Mouse (Mus musculus): Measurements from ENCODE around the gene Lrrc45. TPM values are rescaled to one million over a fixed set of nuclear protein-coding genes. Genes with fewer than 3 reads are reported as not detected.
A peak's percentile ranks its signal among the peaks of the same experiment; 100 is the strongest.

Lrrc45 gene
- polyA plus RNA-seq, 1 experiment from 2014 or later, result 23.2 TPM

- Histone ChIP-seq H3K9me3 (replicated peaks; ENCODE audit: control insufficient read depth, low read length) (no peaks in the 10 kb centered on the region), H3K27ac (ENCODE audit: low read depth, low read length) (no peak overlapping the region), H3K9ac (ENCODE audit: low read depth, low read length) (no peak overlapping the region), H3K4me1 (ENCODE audit: control insufficient read depth, insufficient read depth, low read length) (no peaks in the 10 kb centered on the region), H3K36me3 (ENCODE audit: control insufficient read depth, insufficient read depth, low read length) (peaks cover 13% of the 10 kb centered on the region; the same call in 1 of the 2 replicates), H3K4me2 (no peak overlapping the region), H3K4me3 (ENCODE audit: low read depth, low read length) (no peak overlapping the region), H3K27me3 (ENCODE audit: control insufficient read depth, insufficient read depth, low read length) (no peaks in the 10 kb centered on the region)
- 89% methylated on average over 5 of the region's 5 CpGs for WGBS (ENCODE audit: insufficient replicate concordance)
- no peak for ATAC-seq (replicated peaks; ENCODE audit: insufficient number of reproducible peaks, low FRiP score, low TSS enrichment)
Measured at GRCm38 (mm10) chr11:120682683-120683082, 31.0 kb upstream of the Lrrc45 start.

GRCm38 (mm10) chr11:120683536-120683935 lies 30.2 kb upstream of the Lrrc45 start:
- no peak overlapping the region for H3K4me3 ChIP-seq (ENCODE audit: low read depth, low read length)
- WGBS (ENCODE audit: insufficient replicate concordance), result 74% methylated on average over 3 of the region's 3 CpGs
- no peaks in the 10 kb centered on the region for H3K27me3 ChIP-seq (ENCODE audit: control insufficient read depth, insufficient read depth, low read length)
- ATAC-seq (replicated peaks; ENCODE audit: insufficient number of reproducible peaks, low FRiP score, low TSS enrichment), result no peak
- H3K36me3 ChIP-seq (ENCODE audit: control insufficient read depth, insufficient read depth, low read length), result peaks cover 10% of the 10 kb centered on the region; the same call in 1 of the 2 replicates
- no peaks in the 10 kb centered on the region for H3K9me3 ChIP-seq (replicated peaks; ENCODE audit: control insufficient read depth, low read length)
- no peak overlapping the region for H3K9ac ChIP-seq (ENCODE audit: low read depth, low read length)
- H3K4me2 ChIP-seq, result no peak overlapping the region
- H3K27ac ChIP-seq (ENCODE audit: low read depth, low read length), result no peak overlapping the region
- H3K4me1 ChIP-seq (ENCODE audit: control insufficient read depth, insufficient read depth, low read length), result no peaks in the 10 kb centered on the region

GRCm38 (mm10) chr11:120684086-120684485 lies 29.6 kb upstream of the Lrrc45 start:
- Histone ChIP-seq H3K9ac (ENCODE audit: low read depth, low read length) (no peak overlapping the region), H3K36me3 (ENCODE audit: control insufficient read depth, insufficient read depth, low read length) (peaks cover 11% of the 10 kb centered on the region; the same call in 1 of the 2 replicates), H3K4me2 (no peak overlapping the region), H3K4me1 (ENCODE audit: control insufficient read depth, insufficient read depth, low read length) (no peaks in the 10 kb centered on the region), H3K27me3 (ENCODE audit: control insufficient read depth, insufficient read depth, low read length) (no peaks in the 10 kb centered on the region), H3K4me3 (ENCODE audit: low read depth, low read length) (no peak overlapping the region), H3K27ac (ENCODE audit: low read depth, low read length) (no peak overlapping the region), H3K9me3 (replicated peaks; ENCODE audit: control insufficient read depth, low read length) (no peaks in the 10 kb centered on the region)
- 75% methylated on average over 2 of the region's 2 CpGs for WGBS (ENCODE audit: insufficient replicate concordance)
- no peak for ATAC-seq (replicated peaks; ENCODE audit: insufficient number of reproducible peaks, low FRiP score, low TSS enrichment)

GRCm38 (mm10) chr11:120684660-120685059 lies 29.1 kb upstream of the Lrrc45 start:
- Histone ChIP-seq H3K4me1 (ENCODE audit: control insufficient read depth, insufficient read depth, low read length) (no peaks in the 10 kb centered on the region), H3K4me3 (ENCODE audit: low read depth, low read length) (no peak overlapping the region), H3K9me3 (replicated peaks; ENCODE audit: control insufficient read depth, low read length) (no peaks in the 10 kb centered on the region), H3K4me2 (no peak overlapping the region), H3K27me3 (ENCODE audit: control insufficient read depth, insufficient read depth, low read length) (no peaks in the 10 kb centered on the region), H3K36me3 (ENCODE audit: control insufficient read depth, insufficient read depth, low read length) (peaks cover 14% of the 10 kb centered on the region; the same call in 1 of the 2 replicates), H3K9ac (ENCODE audit: low read depth, low read length) (no peak overlapping the region), H3K27ac (ENCODE audit: low read depth, low read length) (no peak overlapping the region)
- 84% methylated on average over 2 of the region's 2 CpGs for WGBS (ENCODE audit: insufficient replicate concordance)
- ATAC-seq (replicated peaks; ENCODE audit: insufficient number of reproducible peaks, low FRiP score, low TSS enrichment), result no peak

GRCm38 (mm10) chr11:120686650-120687272 lies 27.0 kb upstream of the Lrrc45 start:
- ATAC-seq (replicated peaks; ENCODE audit: insufficient number of reproducible peaks, low FRiP score, low TSS enrichment), result no peak
- no peak overlapping the region for H3K4me3 ChIP-seq (ENCODE audit: low read depth, low read length)
- no peak overlapping the region for H3K4me2 ChIP-seq
- peaks cover 13% of the 10 kb centered on the region; the same call in 1 of the 2 replicates for H3K36me3 ChIP-seq (ENCODE audit: control insufficient read depth, insufficient read depth, low read length)
- H3K9me3 ChIP-seq (replicated peaks; ENCODE audit: control insufficient read depth, low read length), result no peaks in the 10 kb centered on the region
- H3K27ac ChIP-seq (ENCODE audit: low read depth, low read length), result no peak overlapping the region
- H3K27me3 ChIP-seq (ENCODE audit: control insufficient read depth, insufficient read depth, low read length), result no peaks in the 10 kb centered on the region
- no peak overlapping the region for H3K9ac ChIP-seq (ENCODE audit: low read depth, low read length)
- 84% methylated on average over 20 of the region's 20 CpGs for WGBS (ENCODE audit: insufficient replicate concordance)
- H3K4me1 ChIP-seq (ENCODE audit: control insufficient read depth, insufficient read depth, low read length), result no peaks in the 10 kb centered on the region

- H3K27ac ChIP-seq (ENCODE audit: low read depth, low read length), result no peak overlapping the region
- no peak for ATAC-seq (replicated peaks; ENCODE audit: insufficient number of reproducible peaks, low FRiP score, low TSS enrichment)
- H3K9me3 ChIP-seq (replicated peaks; ENCODE audit: control insufficient read depth, low read length), result no peaks in the 10 kb centered on the region
- 84% methylated on average over 3 of the region's 3 CpGs for WGBS (ENCODE audit: insufficient replicate concordance)
- H3K27me3 ChIP-seq (ENCODE audit: control insufficient read depth, insufficient read depth, low read length), result no peaks in the 10 kb centered on the region
- H3K4me3 ChIP-seq (ENCODE audit: low read depth, low read length), result no peak overlapping the region
- no peak overlapping the region for H3K9ac ChIP-seq (ENCODE audit: low read depth, low read length)
- H3K36me3 ChIP-seq (ENCODE audit: control insufficient read depth, insufficient read depth, low read length), result peaks cover 13% of the 10 kb centered on the region; the same call in 1 of the 2 replicates
- no peaks in the 10 kb centered on the region; the same call in 1 of the 2 replicates for H3K4me1 ChIP-seq (ENCODE audit: control insufficient read depth, insufficient read depth, low read length)
- H3K4me2 ChIP-seq, result no peak overlapping the region
Measured at GRCm38 (mm10) chr11:120689365-120689764, 24.4 kb upstream of the Lrrc45 start.

- H3K4me1 ChIP-seq (ENCODE audit: control insufficient read depth, insufficient read depth, low read length), result peaks cover 23% of the 10 kb centered on the region
- no peaks in the 10 kb centered on the region for H3K27me3 ChIP-seq (ENCODE audit: control insufficient read depth, insufficient read depth, low read length)
- no peak for ATAC-seq (replicated peaks; ENCODE audit: insufficient number of reproducible peaks, low FRiP score, low TSS enrichment)
- H3K9ac ChIP-seq (ENCODE audit: low read depth, low read length), result no peak overlapping the region
- peaks cover 9% of the 10 kb centered on the region; the same call in 1 of the 2 replicates for H3K36me3 ChIP-seq (ENCODE audit: control insufficient read depth, insufficient read depth, low read length)
- H3K9me3 ChIP-seq (replicated peaks; ENCODE audit: control insufficient read depth, low read length), result no peaks in the 10 kb centered on the region
- WGBS (ENCODE audit: insufficient replicate concordance), result 93% methylated on average over 4 of the region's 4 CpGs
- no peak overlapping the region for H3K4me2 ChIP-seq
- H3K27ac ChIP-seq (ENCODE audit: low read depth, low read length), result no peak overlapping the region
- H3K4me3 ChIP-seq (ENCODE audit: low read depth, low read length), result no peak overlapping the region
Measured at GRCm38 (mm10) chr11:120692471-120693011, 21.2 kb upstream of the Lrrc45 start.

GRCm38 (mm10) chr11:120693461-120693860 lies 20.3 kb upstream of the Lrrc45 start:
- Histone ChIP-seq H3K4me3 (ENCODE audit: low read depth, low read length) (no peak overlapping the region), H3K36me3 (ENCODE audit: control insufficient read depth, insufficient read depth, low read length) (peaks cover 9% of the 10 kb centered on the region; the same call in 1 of the 2 replicates), H3K9me3 (replicated peaks; ENCODE audit: control insufficient read depth, low read length) (no peaks in the 10 kb centered on the region), H3K4me2 (no peak overlapping the region), H3K27me3 (ENCODE audit: control insufficient read depth, insufficient read depth, low read length) (no peaks in the 10 kb centered on the region), H3K27ac (ENCODE audit: low read depth, low read length) (no peak overlapping the region), H3K9ac (ENCODE audit: low read depth, low read length) (no peak overlapping the region), H3K4me1 (ENCODE audit: control insufficient read depth, insufficient read depth, low read length) (peaks cover 32% of the 10 kb centered on the region)
- 86% methylated on average over 3 of the region's 3 CpGs for WGBS (ENCODE audit: insufficient replicate concordance)
- ATAC-seq (replicated peaks; ENCODE audit: insufficient number of reproducible peaks, low FRiP score, low TSS enrichment), result no peak

- 22% methylated on average over 4 of the region's 4 CpGs for WGBS (ENCODE audit: insufficient replicate concordance)
- Histone ChIP-seq H3K9ac (ENCODE audit: low read depth, low read length) (no peak overlapping the region; the same call in 1 of the 2 replicates), H3K27me3 (ENCODE audit: control insufficient read depth, insufficient read depth, low read length) (no peaks in the 10 kb centered on the region), H3K4me3 (ENCODE audit: low read depth, low read length) (no peak overlapping the region), H3K4me2 (no peak overlapping the region), H3K27ac (ENCODE audit: low read depth, low read length) (peak overlapping the region; percentile 74), H3K4me1 (ENCODE audit: control insufficient read depth, insufficient read depth, low read length) (peaks cover 37% of the 10 kb centered on the region), H3K36me3 (ENCODE audit: control insufficient read depth, insufficient read depth, low read length) (peaks cover 5% of the 10 kb centered on the region), H3K9me3 (replicated peaks; ENCODE audit: control insufficient read depth, low read length) (no peaks in the 10 kb centered on the region)
- ATAC-seq (replicated peaks; ENCODE audit: insufficient number of reproducible peaks, low FRiP score, low TSS enrichment), result 0 out of 2 replicates have a peak, but pooled peaks have one; percentile 53
Measured at GRCm38 (mm10) chr11:120695184-120695583, 18.5 kb upstream of the Lrrc45 start.
